Comparison of ENCODE assay signal across 9 mouse cellular contexts in genomic region chr19:25351257-25351955, GRCm38 (mm10).
A peak's percentile ranks its signal among the peaks of the same experiment; 100 is the strongest.
DNase-seq lines count a peak whose midpoint lies in the region; ATAC-seq and TF ChIP-seq lines count a peak whose summit lies in the region.
"Had no signal": no experiment of that assay in that cellular context is flagged by ENCODE, and none has a peak within 500 bp of the region (broad histone marks: within the 10 kb centered on the region; RNA-seq: fewer than 3 reads in every experiment).

No protein-coding gene starts in this region.

- no peak overlapping the region for H3K27ac ChIP-seq in intestine, embryonic 14.5 days (ENCODE audit: low read depth)
- no peak overlapping the region for H3K27ac ChIP-seq in intestine, embryonic 16.5 days (ENCODE audit: low read length)
- no peak overlapping the region for H3K27ac ChIP-seq in intestine, postnatal 0 days (ENCODE audit: low read depth, low read length)
- peak overlapping the region; percentile 23; the same call in 1 of the 2 replicates for H3K27ac ChIP-seq in stomach, embryonic 15.5 days

- no peak overlapping the region for H3K9ac ChIP-seq in intestine, embryonic 14.5 days (ENCODE audit: low read length)
- no peak overlapping the region for H3K9ac ChIP-seq in intestine, embryonic 16.5 days (ENCODE audit: low read depth, low read length)
- H3K9ac ChIP-seq in intestine, postnatal 0 days (ENCODE audit: low read depth, low read length), result no peak overlapping the region
- H3K9ac ChIP-seq in stomach, embryonic 15.5 days, result no peak overlapping the region

- no peak overlapping the region for H3K4me3 ChIP-seq in intestine, embryonic 14.5 days (ENCODE audit: low read depth, low read length)
- H3K4me3 ChIP-seq in intestine, embryonic 16.5 days (ENCODE audit: low read length), result no peak overlapping the region
- H3K4me3 ChIP-seq in intestine, postnatal 0 days (ENCODE audit: low read depth, low read length), result no peak overlapping the region
- H3K4me3 ChIP-seq in stomach, embryonic 15.5 days (replicated peaks), result no peak overlapping the region
- H3K4me3 ChIP-seq: erythroblast, embryonic 14.5 days had no signal

- TF ChIP-seq CTCF in intestine, postnatal 0 days (IDR thresholded peaks at IDR 0.05; ENCODE audit: low read depth), result no peak

- H3K9me3 ChIP-seq in intestine, embryonic 14.5 days (ENCODE audit: control insufficient read depth, low read length), result no peaks in the 10 kb centered on the region
- H3K9me3 ChIP-seq in intestine, embryonic 16.5 days (ENCODE audit: control insufficient read depth, low read length), result no peaks in the 10 kb centered on the region
- no peaks in the 10 kb centered on the region for H3K9me3 ChIP-seq in intestine, postnatal 0 days (ENCODE audit: control insufficient read depth)
- no peaks in the 10 kb centered on the region for H3K9me3 ChIP-seq in stomach, embryonic 15.5 days

- peaks cover 16% of the 10 kb centered on the region for H3K4me1 ChIP-seq in intestine, embryonic 14.5 days (replicated peaks; ENCODE audit: control insufficient read depth, insufficient read depth, low read length)
- peaks cover 10% of the 10 kb centered on the region for H3K4me1 ChIP-seq in intestine, embryonic 16.5 days (ENCODE audit: control insufficient read depth, insufficient read depth, low read length)
- H3K4me1 ChIP-seq in intestine, postnatal 0 days (replicated peaks; ENCODE audit: control insufficient read depth, insufficient read depth, low read length), result no peaks in the 10 kb centered on the region
- H3K4me1 ChIP-seq in stomach, embryonic 15.5 days, result peaks cover 14% of the 10 kb centered on the region; the same call in 1 of the 2 replicates

- H3K36me3 ChIP-seq in intestine, embryonic 14.5 days (ENCODE audit: control insufficient read depth, insufficient read depth, low read length), result no peaks in the 10 kb centered on the region
- H3K36me3 ChIP-seq in intestine, embryonic 16.5 days (ENCODE audit: control insufficient read depth, insufficient read depth, low read length), result no peaks in the 10 kb centered on the region
- H3K36me3 ChIP-seq in intestine, postnatal 0 days (ENCODE audit: control insufficient read depth, insufficient read depth), result no peaks in the 10 kb centered on the region; the same call in 1 of the 2 replicates
- H3K36me3 ChIP-seq in stomach, embryonic 15.5 days, result no peaks in the 10 kb centered on the region

- no peak for DNase-seq in intestine, embryonic 14.5 days (ENCODE audit: low spot score)
- DNase-seq in retina, embryonic 14.5 days (ENCODE audit: low spot score), result peak; percentile 20
- no peak for DNase-seq in retina, postnatal 1 day
- no peak for DNase-seq in urinary bladder, adult 2 months (ENCODE audit: low spot score)
- DNase-seq: kidney, adult 11 months had no signal

- peak overlapping the region; percentile 28 for H3K4me2 ChIP-seq in intestine, embryonic 14.5 days (ENCODE audit: low read length)
- H3K4me2 ChIP-seq in intestine, embryonic 16.5 days (ENCODE audit: low read depth, low read length), result no peak overlapping the region
- 0 out of 2 replicates have a peak overlapping the region, but pooled peaks have one; percentile 17 for H3K4me2 ChIP-seq in intestine, postnatal 0 days (replicated peaks; ENCODE audit: low read depth)
- H3K4me2 ChIP-seq in stomach, embryonic 15.5 days, result no peak overlapping the region

- ATAC-seq in intestine, embryonic 14.5 days (replicated peaks; ENCODE audit: low FRiP score, low TSS enrichment, low read depth), result no peak
- ATAC-seq in intestine, embryonic 16.5 days, result no peak
- no peak for ATAC-seq in intestine, postnatal 0 days
- ATAC-seq in stomach, embryonic 15.5 days (ENCODE audit: insufficient read depth, low FRiP score, low read depth), result no peak

- WGBS in intestine, embryonic 14.5 days, result 33% methylated on average over 15 of the region's 15 CpGs
- 40% methylated on average over 15 of the region's 15 CpGs for WGBS in intestine, embryonic 16.5 days
- 56% methylated on average over 15 of the region's 15 CpGs for WGBS in intestine, postnatal 0 days
- 39% methylated on average over 15 of the region's 15 CpGs for WGBS in stomach, embryonic 15.5 days

- H3K27me3 ChIP-seq in intestine, embryonic 14.5 days (replicated peaks; ENCODE audit: control insufficient read depth, insufficient read depth, low read length), result no peaks in the 10 kb centered on the region
- H3K27me3 ChIP-seq in intestine, embryonic 16.5 days (replicated peaks; ENCODE audit: control insufficient read depth, insufficient read depth, low read length), result no peaks in the 10 kb centered on the region
- no peaks in the 10 kb centered on the region for H3K27me3 ChIP-seq in intestine, postnatal 0 days (replicated peaks; ENCODE audit: control insufficient read depth, insufficient read depth, low read length)
- no peaks in the 10 kb centered on the region for H3K27me3 ChIP-seq in stomach, embryonic 15.5 days (replicated peaks)

Comparison
In these comparisons a context has a peak if more than half of its experiments do, and no peak if none do; other contexts are left out.
1. H3K4me2 ChIP-seq: peak in intestine, embryonic 14.5 days (single experiment) and intestine, postnatal 0 days (single experiment); none in intestine, embryonic 16.5 days (single experiment) and stomach, embryonic 15.5 days (single experiment).